Mouse (Mus musculus) c-Kit-positive CD71-positive TER-119-negative erythroid progenitor cells, embryonic 14.5 days (primary cell): ENCODE measurements around the gene Ttc27.

Experiments
- DNase-seq: peaks from one replicate; pipeline ENCODE4 v3.0.0-alpha.2; 2013; ENCODE audit warnings: low read depth

The Ttc27 gene

GRCm38 (mm10) chr17:74887039-74887438 lies 169.5 kb downstream of the Ttc27 start:
- DNase-seq, result no peak

GRCm38 (mm10) chr17:74888836-74889534 lies 171.5 kb downstream of the Ttc27 start:
- DNase-seq, result no peak

GRCm38 (mm10) chr17:74889535-74890117 lies 172.1 kb downstream of the Ttc27 start:
- no peak for DNase-seq

- no peak for DNase-seq
Observed at GRCm38 (mm10) chr17:74902453-74902852, 184.9 kb downstream of the Ttc27 start.

GRCm38 (mm10) chr17:74903411-74904331 lies 186.1 kb downstream of the Ttc27 start:
- peak; percentile 20 for DNase-seq

- DNase-seq, result peak; percentile 39
Observed at GRCm38 (mm10) chr17:74904332-74904687, 186.8 kb downstream of the Ttc27 start.

- no peak for DNase-seq
Observed at GRCm38 (mm10) chr17:74904956-74905355, 187.4 kb downstream of the Ttc27 start.

- DNase-seq, result no peak
Observed at GRCm38 (mm10) chr17:74912995-74913394, 195.5 kb downstream of the Ttc27 start.
